ENCODE assay signal across 13 mouse cellular contexts in the genomic region with DNA sequence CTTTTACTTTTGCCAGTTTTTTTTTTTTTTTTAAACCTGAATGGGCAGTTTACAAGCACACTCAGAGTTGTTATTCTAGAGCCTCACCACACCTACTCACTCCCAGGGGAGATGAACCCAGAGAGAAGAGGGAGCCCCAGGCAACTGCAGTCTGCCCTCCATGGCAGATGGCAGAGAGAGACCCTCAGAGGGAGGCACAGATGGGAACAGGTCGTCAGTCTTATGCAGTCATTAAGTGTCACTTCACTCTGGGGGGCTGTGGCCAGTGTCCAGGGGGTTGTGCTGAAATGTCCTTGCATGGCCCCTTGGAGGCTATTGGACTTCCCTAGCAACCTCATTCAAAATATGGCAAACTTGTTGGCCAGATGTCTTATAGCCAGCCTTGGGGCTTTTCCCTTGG.
DNase-seq lines count a peak whose midpoint lies in the region; ATAC-seq and TF ChIP-seq lines count a peak whose summit lies in the region.
"Had no signal": no experiment of that assay in that cellular context is flagged by ENCODE, and none has a peak within 500 bp of the region (broad histone marks: within the 10 kb centered on the region; RNA-seq: fewer than 3 reads in every experiment).

No protein-coding gene starts in this region.

- DNase-seq in hindbrain, embryonic 11.5 days (ENCODE audit: low spot score): peak; percentile 32
- no peak for DNase-seq in hindbrain, embryonic 10.5 days (ENCODE audit: low spot score)
- peak; percentile 49 for DNase-seq in forebrain, embryonic 14.5 days (ENCODE audit: low spot score)
- DNase-seq in hindbrain, postnatal 0 days (ENCODE audit: low spot score): peak; percentile 45
- DNase-seq in limb, embryonic 10.5 days (ENCODE audit: low spot score): no peak
- DNase-seq in right cerebral cortex, adult 18-20 months: no peak
- DNase-seq in thymus, postnatal 4 days: no peak
- DNase-seq: adrenal gland, postnatal 25 days had no signal

- no peak overlapping the region for H3K4me2 ChIP-seq in hindbrain, embryonic 11.5 days (replicated peaks; ENCODE audit: low read depth, low read length)
- H3K4me2 ChIP-seq in forebrain, embryonic 14.5 days (ENCODE audit: low read length): no peak overlapping the region
- no peak overlapping the region for H3K4me2 ChIP-seq in hindbrain, postnatal 0 days (ENCODE audit: low read depth, low read length)
- H3K4me2 ChIP-seq in neural tube, embryonic 12.5 days (replicated peaks): no peak overlapping the region
- H3K4me2 ChIP-seq: embryonic facial prominence, embryonic 12.5 days; heart, embryonic 15.5 days; liver, embryonic 12.5 days had no signal

- no peaks in the 10 kb centered on the region for H3K36me3 ChIP-seq in hindbrain, embryonic 11.5 days (ENCODE audit: control insufficient read depth, insufficient read depth, low read length)
- H3K36me3 ChIP-seq in hindbrain, embryonic 10.5 days: no peaks in the 10 kb centered on the region
- H3K36me3 ChIP-seq in forebrain, embryonic 14.5 days (ENCODE audit: control insufficient read depth, insufficient read depth, low read length): no peaks in the 10 kb centered on the region
- H3K36me3 ChIP-seq in hindbrain, postnatal 0 days (ENCODE audit: insufficient read depth, low read length): no peaks in the 10 kb centered on the region
- no peaks in the 10 kb centered on the region for H3K36me3 ChIP-seq in neural tube, embryonic 12.5 days
- H3K36me3 ChIP-seq in limb, embryonic 10.5 days: no peaks in the 10 kb centered on the region
- H3K36me3 ChIP-seq: embryonic facial prominence, embryonic 12.5 days; heart, embryonic 15.5 days; liver, embryonic 12.5 days had no signal

- ATAC-seq in hindbrain, embryonic 11.5 days (ENCODE audit: low FRiP score): no peak
- ATAC-seq in forebrain, embryonic 14.5 days: peak; percentile 54
- peak; percentile 53; the same call in 1 of the 2 replicates for ATAC-seq in hindbrain, postnatal 0 days
- peak; percentile 75 for ATAC-seq in neural tube, embryonic 12.5 days (ENCODE audit: low FRiP score, low read depth)
- ATAC-seq: liver, embryonic 12.5 days had no signal

- no peaks in the 10 kb centered on the region for H3K9me3 ChIP-seq in hindbrain, embryonic 11.5 days (ENCODE audit: control insufficient read depth, low read length)
- no peaks in the 10 kb centered on the region for H3K9me3 ChIP-seq in hindbrain, embryonic 10.5 days
- H3K9me3 ChIP-seq in forebrain, embryonic 14.5 days (replicated peaks; ENCODE audit: control insufficient read depth, low read length): no peaks in the 10 kb centered on the region
- no peaks in the 10 kb centered on the region for H3K9me3 ChIP-seq in hindbrain, postnatal 0 days (ENCODE audit: low read length)
- H3K9me3 ChIP-seq in neural tube, embryonic 12.5 days: no peaks in the 10 kb centered on the region
- H3K9me3 ChIP-seq in limb, embryonic 10.5 days (replicated peaks): no peaks in the 10 kb centered on the region
- H3K9me3 ChIP-seq: embryonic facial prominence, embryonic 12.5 days; heart, embryonic 15.5 days had no signal

- TF ChIP-seq CTCF in hindbrain, postnatal 0 days (IDR thresholded peaks at IDR 0.05; ENCODE audit: low read depth): no peak

- no peak overlapping the region for H3K9ac ChIP-seq in hindbrain, embryonic 11.5 days (ENCODE audit: low read depth, low read length)
- no peak overlapping the region for H3K9ac ChIP-seq in forebrain, embryonic 14.5 days (ENCODE audit: low read length)
- H3K9ac ChIP-seq in hindbrain, postnatal 0 days (replicated peaks; ENCODE audit: low read length): no peak overlapping the region
- H3K9ac ChIP-seq in neural tube, embryonic 12.5 days: no peak overlapping the region
- H3K9ac ChIP-seq: embryonic facial prominence, embryonic 12.5 days; heart, embryonic 15.5 days; liver, embryonic 12.5 days had no signal

- H3K4me1 ChIP-seq in hindbrain, embryonic 11.5 days (replicated peaks; ENCODE audit: control insufficient read depth, insufficient read depth, low read length): peaks cover 4% of the 10 kb centered on the region; the same call in 1 of the 2 replicates
- peaks cover 18% of the 10 kb centered on the region for H3K4me1 ChIP-seq in hindbrain, embryonic 10.5 days (replicated peaks)
- peaks cover 19% of the 10 kb centered on the region for H3K4me1 ChIP-seq in forebrain, embryonic 14.5 days (ENCODE audit: control insufficient read depth, insufficient read depth, low read length)
- H3K4me1 ChIP-seq in hindbrain, postnatal 0 days (ENCODE audit: insufficient read depth, low read length): peaks cover 6% of the 10 kb centered on the region; the same call in 1 of the 2 replicates
- peaks cover 20% of the 10 kb centered on the region for H3K4me1 ChIP-seq in neural tube, embryonic 12.5 days
- peaks cover 15% of the 10 kb centered on the region for H3K4me1 ChIP-seq in limb, embryonic 10.5 days
- H3K4me1 ChIP-seq: heart, embryonic 15.5 days; liver, embryonic 12.5 days; megakaryocyte, embryonic 14.5 days had no signal

- 18% methylated on average over 1 of the region's 1 CpGs for WGBS in hindbrain, embryonic 11.5 days
- WGBS in hindbrain, embryonic 10.5 days: 22% methylated on average over 1 of the region's 1 CpGs
- 17% methylated on average over 1 of the region's 1 CpGs for WGBS in forebrain, embryonic 14.5 days
- 20% methylated on average over 1 of the region's 1 CpGs for WGBS in hindbrain, postnatal 0 days
- WGBS in neural tube, embryonic 12.5 days: 5% methylated on average over 1 of the region's 1 CpGs
- WGBS in limb, embryonic 10.5 days: 15% methylated on average over 1 of the region's 1 CpGs

- H3K4me3 ChIP-seq in hindbrain, embryonic 11.5 days (ENCODE audit: low read depth, low read length): no peak overlapping the region
- H3K4me3 ChIP-seq in hindbrain, embryonic 10.5 days: no peak overlapping the region
- no peak overlapping the region for H3K4me3 ChIP-seq in forebrain, embryonic 14.5 days (ENCODE audit: low read depth, low read length)
- no peak overlapping the region for H3K4me3 ChIP-seq in hindbrain, postnatal 0 days (ENCODE audit: low read length)
- no peak overlapping the region for H3K4me3 ChIP-seq in neural tube, embryonic 12.5 days
- no peak overlapping the region for H3K4me3 ChIP-seq in limb, embryonic 10.5 days
- H3K4me3 ChIP-seq: embryonic facial prominence, embryonic 12.5 days; heart, embryonic 15.5 days; liver, embryonic 12.5 days had no signal

- H3K27me3 ChIP-seq in hindbrain, embryonic 11.5 days (ENCODE audit: control insufficient read depth, insufficient read depth, low read length): peaks cover 7% of the 10 kb centered on the region
- H3K27me3 ChIP-seq in hindbrain, embryonic 10.5 days (ENCODE audit: insufficient read depth, poor library complexity, severe bottlenecking): peaks cover 23% of the 10 kb centered on the region
- H3K27me3 ChIP-seq in forebrain, embryonic 14.5 days (replicated peaks; ENCODE audit: control insufficient read depth, insufficient read depth, low read length): no peaks in the 10 kb centered on the region
- H3K27me3 ChIP-seq in hindbrain, postnatal 0 days (ENCODE audit: insufficient read depth, low read length): no peaks in the 10 kb centered on the region
- peaks cover 23% of the 10 kb centered on the region for H3K27me3 ChIP-seq in neural tube, embryonic 12.5 days (replicated peaks)
- peaks cover 11% of the 10 kb centered on the region; the same call in 1 of the 2 replicates for H3K27me3 ChIP-seq in limb, embryonic 10.5 days (ENCODE audit: low read depth, poor library complexity, severe bottlenecking)
- H3K27me3 ChIP-seq: embryonic facial prominence, embryonic 12.5 days; heart, embryonic 15.5 days; liver, embryonic 12.5 days; megakaryocyte, embryonic 14.5 days had no signal

- no peak overlapping the region for H3K27ac ChIP-seq in hindbrain, embryonic 11.5 days (ENCODE audit: low read depth, low read length)
- H3K27ac ChIP-seq in hindbrain, embryonic 10.5 days: no peak overlapping the region
- 0 out of 2 replicates have a peak overlapping the region, but pooled peaks have one; percentile 35 for H3K27ac ChIP-seq in forebrain, embryonic 14.5 days (ENCODE audit: low read depth, low read length)
- H3K27ac ChIP-seq in hindbrain, postnatal 0 days: no peak overlapping the region; the same call in 1 of the 2 replicates
- H3K27ac ChIP-seq in neural tube, embryonic 12.5 days: peak overlapping the region; percentile 21; the same call in 1 of the 2 replicates
- no peak overlapping the region for H3K27ac ChIP-seq in limb, embryonic 10.5 days
- H3K27ac ChIP-seq: embryonic facial prominence, embryonic 12.5 days; heart, embryonic 15.5 days; liver, embryonic 12.5 days had no signal

Comparison
In these comparisons a context has a peak if more than half of its experiments do, and no peak if none do; other contexts are left out.
1. DNase-seq: peak in hindbrain, embryonic 11.5 days (single experiment), forebrain, embryonic 14.5 days (single experiment) and hindbrain, postnatal 0 days (single experiment); none in hindbrain, embryonic 10.5 days (single experiment), limb, embryonic 10.5 days (single experiment), right cerebral cortex, adult 18-20 months (single experiment) and thymus, postnatal 4 days (single experiment).
2. H3K27ac ChIP-seq: peak in forebrain, embryonic 14.5 days (single experiment) and neural tube, embryonic 12.5 days (single experiment); none in hindbrain, embryonic 11.5 days (single experiment), hindbrain, embryonic 10.5 days (single experiment), hindbrain, postnatal 0 days (single experiment) and limb, embryonic 10.5 days (single experiment).